Mouse (Mus musculus) left cerebral cortex, adult 18-20 months (tissue): ENCODE measurements around the gene Ppp1r9a. TPM values are rescaled to one million over a fixed set of nuclear protein-coding genes. Genes with fewer than 3 reads are reported as not detected.

ENCODE experiments used
- DNase-seq, 2 experiments: peaks; one replicate each; pipeline ENCODE4 v3.0.0; 2021 to 2022; ENCODE audit warnings: low spot score in 2 of 2, mixed read lengths in 1 of 2
- total RNA-seq, 2 experiments: library from RNA; stranded (reverse); gene quantifications; 2 replicates each; pipeline ENCODE4 v1.2.3; 2021

Gene Ppp1r9a
- total RNA-seq, 2 experiments from 2014 or later: 188 to 197 TPM

DNA sequence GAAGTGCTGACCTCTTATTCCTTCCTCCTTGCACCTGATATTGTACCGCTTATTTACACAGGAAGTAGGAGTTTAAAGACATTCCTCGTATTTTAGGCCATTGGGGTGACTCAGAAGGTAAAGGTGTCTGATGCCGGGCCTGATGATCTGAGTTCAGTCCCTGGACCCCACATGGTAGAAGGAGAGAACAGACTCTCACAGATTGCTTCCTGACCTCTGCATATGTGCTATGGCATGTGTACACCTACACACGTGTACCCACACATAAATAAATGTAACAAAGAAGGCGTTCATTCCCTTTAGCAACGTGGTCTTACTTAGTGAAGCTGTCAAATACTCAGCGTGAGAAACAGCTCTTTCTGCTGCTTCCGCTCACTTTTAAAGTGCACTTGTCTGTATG lies 197.1 kb downstream of the Ppp1r9a start:
- DNase-seq: no peak

DNA sequence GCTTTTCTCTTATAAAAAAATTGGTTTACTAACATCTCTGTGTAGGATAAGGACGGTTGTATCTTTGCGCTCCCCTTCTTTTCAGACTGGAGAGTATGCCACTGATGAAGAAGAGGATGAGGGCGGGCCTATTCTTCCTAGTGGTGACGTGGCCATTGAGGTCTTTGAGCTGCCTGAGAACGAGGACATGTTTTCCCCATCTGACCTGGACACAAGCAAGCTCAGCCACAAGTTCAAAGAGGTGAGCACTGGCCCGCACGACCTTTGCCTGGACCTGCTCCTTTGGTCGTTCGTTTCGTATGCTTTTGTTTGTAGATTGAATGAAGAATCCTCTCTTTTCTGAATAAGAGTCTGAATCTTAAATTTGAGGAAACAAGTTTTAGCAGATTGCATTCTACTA lies 197.6 kb downstream of the Ppp1r9a start:
- DNase-seq: no peak

DNA sequence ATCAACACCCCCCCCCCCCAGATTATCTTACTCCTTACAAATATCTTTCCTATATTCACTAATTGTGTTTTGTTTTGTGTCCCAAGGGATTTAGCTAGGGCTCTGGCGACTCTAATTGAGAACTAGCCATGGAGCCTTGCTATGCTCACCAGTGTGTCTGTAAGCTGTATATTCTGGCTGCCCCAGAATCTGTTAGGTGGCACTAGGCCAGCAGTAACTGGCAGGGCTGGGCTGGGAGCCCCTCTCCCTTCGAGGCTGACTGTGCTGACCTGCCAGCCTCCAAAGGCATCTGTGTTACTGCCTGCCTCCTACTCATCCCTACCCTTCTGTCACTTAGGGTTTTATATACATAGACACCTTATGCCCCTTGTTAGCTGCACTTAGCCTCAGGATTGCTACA lies 200.0 kb downstream of the Ppp1r9a start:
- DNase-seq: no peak

DNA sequence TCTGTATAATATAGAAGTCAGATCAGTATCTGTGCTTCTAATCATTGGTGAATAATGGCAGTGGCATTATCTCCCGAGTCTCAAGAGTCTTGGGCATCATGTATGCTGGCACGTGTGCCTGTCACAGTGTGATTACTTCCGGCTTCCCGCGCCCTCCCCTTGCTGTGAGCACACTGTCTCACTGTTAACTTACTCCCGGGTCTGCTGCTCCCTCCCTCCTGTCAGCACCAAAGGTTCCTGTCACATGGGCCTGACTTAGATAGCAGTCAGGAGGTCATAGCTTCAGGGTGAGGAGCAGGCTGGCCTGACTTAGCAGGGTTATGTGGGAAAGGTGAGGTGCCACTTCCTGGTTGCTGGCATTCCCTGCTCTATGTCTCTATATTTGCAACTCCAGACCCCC lies 201.1 kb downstream of the Ppp1r9a start:
- no peak for DNase-seq

DNA sequence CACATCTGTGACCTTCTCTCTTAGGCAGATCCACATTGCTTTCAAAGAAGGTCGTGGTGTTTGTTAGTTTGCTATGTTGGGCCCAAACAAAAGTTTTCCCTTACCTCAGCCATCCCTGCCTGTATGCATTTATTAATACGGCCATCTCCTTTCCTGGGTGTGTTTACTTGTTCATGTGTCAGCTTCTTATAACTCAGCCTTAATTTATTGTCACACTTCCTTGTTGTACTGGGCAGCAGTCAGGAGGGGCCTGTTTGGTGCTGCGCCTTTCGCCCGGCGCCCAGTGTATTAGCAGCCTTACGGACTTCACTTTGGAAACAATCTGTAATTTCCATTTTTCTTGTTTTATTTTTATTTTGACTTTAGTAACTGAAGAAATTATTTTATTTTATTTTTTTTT lies 201.5 kb downstream of the Ppp1r9a start:
- no peak for DNase-seq

DNA sequence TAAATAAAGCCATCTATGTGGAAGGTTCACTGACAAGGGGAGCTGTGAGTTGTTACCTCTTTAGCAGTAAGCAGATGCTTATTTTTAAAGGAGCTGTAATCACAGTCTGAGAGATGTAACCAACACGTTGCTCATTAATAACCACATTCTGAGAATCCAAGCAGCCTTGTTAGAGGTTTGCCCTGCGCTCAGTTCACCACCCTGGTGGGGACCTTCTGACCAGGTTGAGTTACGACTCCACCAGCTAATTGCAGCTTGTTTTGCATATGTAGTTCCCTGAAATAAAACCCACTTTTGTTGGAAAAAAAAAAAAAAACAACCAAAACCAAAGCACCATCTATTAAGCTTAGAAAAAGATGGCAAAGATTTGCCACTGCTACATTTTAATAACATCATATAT lies 205.8 kb downstream of the Ppp1r9a start:
- DNase-seq: no peak

DNA sequence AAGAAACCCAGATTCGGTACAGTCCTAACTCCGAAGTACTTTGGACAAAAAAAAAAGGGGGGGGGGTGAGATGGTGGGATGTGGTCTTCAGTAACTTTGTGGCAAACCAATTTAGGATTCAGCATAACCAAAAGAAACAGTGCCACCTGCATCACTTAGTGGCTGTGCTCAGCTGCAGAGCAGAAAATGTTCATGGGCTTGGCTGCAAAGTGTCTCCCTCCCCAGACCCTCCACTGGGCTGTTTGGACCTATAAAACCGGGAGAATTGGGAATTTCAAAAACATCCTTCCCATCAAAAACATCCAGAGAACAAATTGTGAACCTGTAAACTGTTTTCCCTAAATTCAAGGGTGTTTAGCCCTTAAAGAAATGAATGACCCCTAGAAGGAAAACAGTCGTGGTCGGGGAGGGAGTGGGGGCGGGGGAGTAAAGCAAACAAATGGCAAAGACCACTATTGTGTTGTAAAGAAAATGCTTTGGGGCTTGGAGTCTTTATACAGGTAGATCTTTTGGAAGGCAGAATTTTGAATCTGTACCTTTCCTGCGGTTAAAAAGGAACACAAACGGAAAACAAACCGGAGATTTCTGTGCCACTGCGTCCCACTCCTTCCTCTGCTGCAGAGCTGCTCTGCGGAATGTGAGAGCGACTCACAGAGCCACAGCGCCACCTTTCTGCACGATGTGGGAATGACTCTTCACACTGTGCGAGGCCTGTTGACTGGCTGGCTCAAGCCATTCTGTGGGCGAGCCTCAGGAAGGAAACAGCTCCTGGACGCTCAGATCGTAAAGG lies 207.4 kb downstream of the Ppp1r9a start:
- DNase-seq: peak; percentile 90 to 92

DNA sequence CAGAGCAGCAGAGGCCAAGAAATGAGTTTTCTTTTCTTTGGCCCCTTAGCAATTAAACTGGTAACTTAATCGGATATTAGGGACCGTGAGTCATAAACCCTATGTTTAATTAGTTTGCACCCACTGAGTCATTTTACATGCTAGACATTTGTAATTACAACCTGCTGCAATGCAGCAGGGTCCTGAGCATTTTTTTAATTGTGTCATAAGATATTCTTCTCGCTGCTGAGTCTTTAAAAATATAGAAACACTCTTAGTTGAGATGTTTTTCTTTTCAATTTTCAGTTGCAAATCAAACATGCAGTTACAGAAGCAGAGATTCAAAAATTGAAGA lies 208.0 kb downstream of the Ppp1r9a start:
- no peak for DNase-seq

DNA sequence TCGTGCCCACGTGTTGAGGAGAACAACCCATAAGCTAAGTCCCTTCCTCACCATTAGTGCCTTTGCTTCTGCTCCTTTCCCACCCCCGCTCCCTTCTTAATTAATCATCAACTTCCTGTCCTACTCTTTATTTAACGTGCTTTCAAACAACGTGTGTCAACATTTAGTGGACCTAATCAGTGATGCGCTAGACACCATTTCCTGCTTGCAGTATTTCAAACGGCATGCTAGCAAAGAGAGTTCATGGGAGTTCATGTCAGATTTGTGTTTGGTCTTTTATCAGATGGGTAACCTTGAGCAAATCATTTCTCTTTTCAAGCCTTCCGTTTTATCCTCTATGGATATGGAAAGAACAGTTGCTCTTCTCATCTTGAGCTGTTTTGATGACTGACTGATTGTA lies 210.4 kb downstream of the Ppp1r9a start:
- no peak for DNase-seq

DNA sequence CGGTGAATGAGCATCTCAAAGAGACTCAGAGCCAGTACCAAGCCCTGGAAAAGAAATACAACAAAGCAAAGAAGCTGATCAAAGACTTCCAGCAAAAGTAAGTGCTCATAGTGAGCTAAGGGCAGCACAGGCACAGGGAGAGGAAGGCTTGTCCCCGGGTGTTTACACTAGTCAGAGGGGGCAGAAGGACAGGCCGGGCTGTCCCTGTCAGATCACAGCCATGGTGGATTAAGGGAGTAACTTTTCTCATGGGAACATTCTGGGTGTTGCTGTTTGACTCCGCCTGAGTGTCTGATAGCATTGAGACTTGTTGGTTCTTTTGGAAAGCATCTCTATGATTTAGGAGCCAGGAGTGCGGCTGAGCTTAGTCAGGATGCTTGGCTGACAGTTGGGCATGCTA lies 211.0 kb downstream of the Ppp1r9a start:
- no peak for DNase-seq

DNA sequence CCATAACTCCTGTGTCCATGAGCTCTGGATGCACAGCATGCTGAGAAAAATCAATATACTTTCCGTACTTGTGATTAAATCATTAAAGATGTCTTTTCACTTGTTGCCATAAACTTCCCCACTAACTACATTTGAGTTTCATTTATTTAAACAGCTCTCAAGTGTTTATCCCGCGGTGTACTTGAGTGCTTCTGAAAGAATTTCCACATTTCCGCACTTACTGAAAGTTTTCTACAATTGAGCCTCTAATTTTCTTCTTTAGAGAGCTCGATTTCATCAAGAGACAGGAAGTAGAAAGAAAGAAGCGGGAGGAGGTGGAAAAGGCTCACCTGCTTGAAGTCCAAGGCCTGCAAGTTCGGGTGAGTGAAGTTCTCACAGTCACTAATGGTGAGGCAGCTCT lies 212.1 kb downstream of the Ppp1r9a start:
- DNase-seq: no peak

DNA sequence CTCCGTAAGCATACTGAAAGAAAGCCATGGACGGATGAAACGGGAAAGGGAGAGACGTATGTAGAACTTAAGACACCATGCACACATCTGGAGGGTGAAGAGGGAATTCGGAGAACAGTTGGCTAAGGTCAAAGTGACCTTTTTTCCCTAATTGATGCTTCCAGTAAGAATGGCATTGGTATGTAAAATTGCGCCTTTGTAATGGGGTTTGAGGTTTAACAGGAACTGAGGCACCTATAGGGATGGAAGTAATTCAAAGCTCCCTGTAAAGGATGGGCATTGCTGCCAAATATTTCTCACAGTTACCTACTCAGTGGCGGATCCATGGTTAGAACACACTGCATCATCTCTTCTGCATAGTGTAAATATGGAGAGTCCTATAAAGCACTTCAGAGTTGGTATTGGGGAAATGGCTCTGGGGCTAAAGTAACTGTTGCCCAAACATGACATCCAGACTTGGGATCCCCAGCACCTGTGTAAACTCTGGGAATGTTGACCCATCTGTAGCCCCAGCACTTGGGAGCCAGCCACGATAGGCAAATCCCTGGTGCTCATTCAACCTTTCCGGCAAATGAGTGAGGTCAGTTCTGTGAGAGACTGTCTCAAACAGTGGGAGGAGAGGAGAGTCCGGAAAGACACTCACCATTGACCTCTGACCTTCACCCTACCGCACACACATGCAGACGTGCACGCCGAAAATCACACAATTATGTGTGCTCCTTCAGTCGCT lies 216.6 kb downstream of the Ppp1r9a start:
- DNase-seq: no peak

DNA sequence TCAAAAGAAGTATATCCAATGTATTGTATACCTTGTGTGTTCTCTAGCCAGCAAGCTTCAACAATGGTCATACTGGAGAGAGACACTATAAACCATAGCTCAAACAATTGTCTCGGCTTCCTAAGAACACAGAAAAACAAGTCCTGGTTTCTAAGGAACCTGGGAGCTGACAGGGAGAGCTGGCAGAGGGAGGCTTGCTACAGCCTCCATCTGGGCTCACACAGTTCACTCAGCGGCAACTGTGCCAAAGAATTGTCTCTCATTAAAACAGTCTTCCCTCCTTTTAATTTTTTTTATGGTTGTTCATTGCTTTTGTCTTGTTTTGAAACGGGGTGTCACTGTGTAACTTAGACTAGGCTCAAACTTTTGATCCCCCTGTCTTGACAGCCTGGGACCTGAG lies 217.5 kb downstream of the Ppp1r9a start:
- DNase-seq: no peak

DNA sequence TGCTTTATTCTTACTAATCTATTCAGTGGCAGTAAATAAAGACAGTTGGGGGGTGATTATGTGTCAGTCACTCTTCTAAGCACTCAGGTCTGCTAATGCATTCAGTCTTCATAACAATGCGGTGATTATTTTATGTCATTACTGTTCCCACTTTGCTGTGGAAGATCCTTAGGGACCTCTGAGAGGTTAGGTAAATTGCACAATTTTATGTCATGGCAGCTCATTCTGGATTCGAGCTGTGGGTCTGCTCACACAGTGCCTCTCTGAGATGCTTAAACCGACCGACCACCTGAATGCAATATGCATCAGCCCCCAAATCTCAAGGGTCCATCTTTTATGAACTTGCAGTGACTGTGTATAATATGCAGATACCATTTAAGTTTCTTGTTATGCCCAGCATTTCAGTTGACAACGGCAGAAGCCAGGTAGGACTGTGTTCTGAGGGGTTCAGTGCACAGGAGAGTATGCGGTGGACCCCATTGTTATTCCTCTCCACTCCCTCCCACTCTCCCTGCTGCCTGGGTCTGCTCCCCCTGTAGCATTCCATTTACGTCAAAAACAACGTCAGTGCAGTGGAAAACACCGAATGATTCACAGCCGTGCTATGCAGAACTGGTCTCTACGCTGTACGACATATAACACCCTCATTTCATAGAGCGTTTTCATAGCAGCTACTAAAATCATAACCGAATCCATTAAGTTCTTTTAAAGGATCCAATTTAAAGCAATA lies 226.8 kb downstream of the Ppp1r9a start:
- no peak for DNase-seq

DNA sequence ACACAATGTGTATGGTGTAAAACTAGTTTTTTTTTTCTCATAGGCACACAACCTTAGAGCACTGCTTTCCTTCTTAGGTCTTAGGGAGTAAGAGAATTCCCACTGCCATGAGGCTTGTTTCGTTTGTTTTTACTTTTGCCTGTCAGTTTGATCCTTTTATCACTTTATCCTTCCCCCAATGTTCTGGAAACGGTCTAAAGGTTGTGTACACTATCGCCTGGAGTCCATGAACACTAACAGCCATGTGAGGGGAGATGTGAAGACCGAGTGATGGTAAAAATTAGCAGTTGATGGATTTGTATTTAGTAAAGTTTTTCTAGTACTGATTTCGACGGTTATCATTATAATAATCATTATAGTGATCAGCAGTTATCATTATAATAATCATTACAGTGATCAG lies 232.3 kb downstream of the Ppp1r9a start:
- DNase-seq: no peak

DNA sequence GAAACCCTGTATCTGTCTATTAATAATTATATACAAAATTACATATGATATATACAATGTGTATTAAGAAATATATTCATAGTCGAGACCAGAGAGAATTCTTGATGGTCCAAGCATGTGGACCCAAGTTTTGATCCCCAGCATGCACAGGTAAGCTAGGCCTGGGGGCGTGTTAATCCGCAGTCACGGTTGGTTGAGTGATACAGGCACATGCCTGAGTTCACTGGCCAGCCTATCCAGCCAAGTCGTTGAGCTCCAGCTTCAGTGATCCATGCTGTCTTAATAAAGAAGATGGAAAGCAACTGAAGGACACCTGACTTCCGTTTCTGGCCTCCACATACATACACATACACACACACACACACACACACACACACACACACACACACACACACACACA lies 233.3 kb downstream of the Ppp1r9a start:
- no peak for DNase-seq

DNA sequence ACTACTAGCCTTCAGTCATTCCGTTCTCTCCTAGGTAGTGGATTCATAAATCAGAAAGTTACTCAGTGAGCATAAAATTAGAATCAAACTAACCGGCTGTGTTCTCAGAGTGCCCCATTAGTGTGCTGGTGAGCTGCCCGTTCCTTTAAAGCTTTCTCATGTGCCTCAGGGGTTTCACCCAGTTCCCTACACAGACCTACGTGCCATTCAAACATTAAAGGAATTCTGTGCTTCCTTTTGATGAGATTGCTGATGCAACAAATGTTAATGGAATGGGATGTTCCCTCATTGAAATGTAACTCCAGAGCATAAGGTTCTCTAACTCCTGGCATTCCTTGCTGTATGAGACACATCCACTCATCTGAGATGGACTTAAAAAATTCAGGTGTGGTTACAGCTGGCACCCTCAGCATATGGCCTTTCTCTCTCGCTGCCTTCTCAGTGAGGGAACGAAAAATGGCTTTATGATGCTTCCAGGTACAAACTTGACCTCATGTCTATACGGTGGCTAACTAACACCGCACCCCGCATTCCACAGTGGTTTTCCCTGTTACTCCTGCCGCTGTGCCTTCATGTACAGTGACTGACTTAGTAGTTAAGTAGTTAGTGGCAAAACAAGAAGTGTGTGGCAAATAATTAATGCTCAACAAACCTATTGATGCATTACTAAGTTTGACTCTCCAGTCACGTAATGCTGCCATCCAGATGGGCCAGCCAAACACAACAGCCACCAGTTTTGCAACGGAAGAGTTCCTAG lies 236.3 kb downstream of the Ppp1r9a start:
- no peak for DNase-seq

DNA sequence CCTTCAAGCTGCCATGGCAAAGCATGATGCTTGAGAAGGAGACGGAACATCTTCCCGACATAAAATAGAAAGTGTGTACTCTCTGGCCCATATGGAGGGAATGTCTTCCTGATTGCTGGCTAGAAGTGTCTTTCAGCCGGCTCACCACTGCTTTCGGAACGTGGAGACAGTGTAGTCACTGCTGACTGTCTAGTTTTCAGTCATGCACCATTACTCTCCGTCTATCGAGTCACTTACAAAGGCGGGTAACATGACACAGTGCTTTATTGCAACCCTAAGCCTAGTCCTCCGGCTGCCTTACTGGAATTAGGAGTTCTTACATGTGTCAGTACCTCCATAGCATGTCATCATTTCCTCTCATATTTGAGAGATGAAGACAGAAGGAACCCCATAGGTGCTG lies 236.9 kb downstream of the Ppp1r9a start:
- no peak for DNase-seq

DNA sequence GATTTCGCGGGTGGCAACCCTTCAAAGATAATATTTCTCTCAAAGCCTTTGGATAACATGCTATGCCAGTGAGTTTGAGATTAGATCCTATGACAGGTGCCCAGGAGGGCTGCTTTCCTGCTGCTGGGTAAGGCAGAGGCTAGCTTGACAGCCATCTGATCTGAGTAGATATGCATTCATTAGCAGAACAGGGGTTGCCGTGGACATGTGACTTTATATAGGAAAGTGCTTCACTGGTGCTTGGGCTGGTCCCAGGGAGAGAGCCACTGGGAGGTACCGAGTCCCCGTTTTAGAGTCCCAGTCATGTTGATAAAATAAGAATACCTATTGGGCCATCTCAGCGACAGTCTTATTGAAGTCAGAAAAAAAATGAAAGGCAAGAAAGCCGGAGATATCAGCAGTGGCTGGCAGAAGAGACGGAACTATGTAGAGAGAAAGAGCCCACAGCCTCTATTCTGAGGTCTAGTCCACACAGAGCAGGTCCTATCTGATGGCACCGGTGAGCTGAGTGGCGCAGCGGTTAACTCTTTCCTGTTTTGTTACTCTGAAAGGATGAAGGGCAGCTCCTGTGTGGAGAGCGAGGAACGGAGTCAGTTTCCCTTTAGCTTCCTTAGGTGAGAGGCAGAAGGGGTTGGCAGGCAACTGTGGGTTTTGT lies 244.9 kb downstream of the Ppp1r9a start:
- DNase-seq: no peak

DNA sequence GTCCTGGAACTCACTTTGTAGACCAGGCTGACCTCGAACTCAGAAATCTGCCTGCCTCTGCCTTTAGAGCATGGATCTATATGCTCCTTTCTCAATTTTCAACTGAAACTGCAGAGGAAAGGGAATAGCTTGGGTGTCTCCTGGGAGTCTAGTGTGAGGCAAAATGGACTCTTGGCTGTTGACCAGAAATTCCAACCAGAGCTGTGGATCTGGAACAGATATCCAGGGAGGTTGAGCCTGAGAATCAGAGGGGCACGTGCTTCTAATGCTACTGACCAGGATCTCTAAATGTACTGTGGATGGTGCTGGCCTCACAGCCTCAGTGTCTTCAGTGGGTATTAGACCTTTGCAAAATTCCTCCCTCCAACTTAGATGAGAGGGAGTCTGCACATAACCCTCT lies 247.2 kb downstream of the Ppp1r9a start:
- no peak for DNase-seq

DNA sequence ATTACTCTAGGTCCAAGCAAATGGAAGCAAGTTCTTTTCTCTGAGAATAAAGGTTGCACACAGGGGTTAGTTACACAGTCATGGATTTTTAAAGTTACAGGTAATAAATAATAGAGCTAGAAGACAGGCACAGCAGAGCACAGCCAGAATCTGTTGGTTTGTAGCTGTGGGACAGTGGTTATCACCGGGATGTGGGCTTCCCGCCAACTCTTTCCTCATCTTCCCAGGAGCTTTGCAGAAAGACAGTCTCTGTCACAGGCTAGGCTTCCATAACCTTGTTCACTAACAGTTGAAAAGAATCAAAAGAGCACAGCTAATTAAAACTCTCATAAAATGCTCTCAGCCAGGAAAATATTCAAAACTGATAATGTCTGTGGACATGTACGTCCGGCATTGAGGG lies 248.5 kb downstream of the Ppp1r9a start:
- no peak for DNase-seq
